Mouse (Mus musculus) megakaryocyte, adult 5-6 weeks (primary cell): ENCODE measurements around the gene Ndst4. TPM values are rescaled to one million over a fixed set of nuclear protein-coding genes. Genes with fewer than 3 reads are reported as not detected.

Source experiments
- ATAC-seq: 2 replicates; pipeline ENCODE4 v1.8.0; 2016; ENCODE audit warnings: mild to moderate bottlenecking, inconsistent platforms; ENCODE audit not compliant: poor library complexity, severe bottlenecking
- total RNA-seq, 2 experiments: library from RNA; stranded (forward) in 1 of 2; stranded (reverse) in 1 of 2; fragments of 153-499, 151-499 nt in 1 of 2; fragments of 221-1000, 200-1000 nt in 1 of 2; gene quantifications; 2 replicates each; pipeline versions ENCODE4 v1.2.3 to v1.2.4; 2015 to 2017

Ndst4 gene
- total RNA-seq (2015) (not detected in 2 replicates), total RNA-seq (2017) (not detected in 2 replicates)

DNA sequence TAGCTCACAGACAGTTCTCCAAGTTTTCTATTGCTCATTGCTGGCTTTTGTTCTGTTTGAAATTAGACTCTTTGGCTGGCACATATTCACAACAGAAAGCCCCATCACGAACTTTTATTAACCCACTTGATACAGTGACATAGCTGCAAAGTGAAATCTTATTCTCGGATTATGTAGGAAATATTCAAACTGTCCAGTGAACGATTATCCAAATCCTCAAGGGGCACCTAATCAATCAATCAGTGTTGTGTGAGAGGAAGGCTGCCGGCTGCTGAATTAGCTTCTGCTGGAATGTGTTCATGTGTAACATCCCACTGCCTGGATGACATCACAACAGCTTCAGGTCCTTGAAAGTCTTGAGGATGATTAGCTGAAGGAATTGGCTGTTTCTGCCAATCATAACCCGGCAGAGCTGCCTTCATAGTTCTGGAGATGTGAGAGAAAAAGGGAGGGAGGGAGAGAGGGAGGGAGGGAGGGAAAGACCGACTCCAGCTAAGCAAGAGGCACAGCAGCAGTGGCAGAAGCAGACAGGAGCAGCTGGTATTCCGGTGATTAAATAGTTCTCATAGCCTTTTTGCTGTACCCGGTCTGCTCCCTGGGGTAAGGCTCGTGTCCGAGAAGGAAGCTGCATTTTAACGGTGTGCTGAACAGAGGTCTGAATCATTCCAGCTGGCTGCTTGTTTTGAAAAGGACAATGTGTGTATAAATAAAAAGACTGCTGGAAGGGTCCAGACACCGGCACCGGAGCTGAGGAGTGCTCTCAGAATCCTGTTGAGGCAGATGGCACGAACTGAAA is at the start of gene Ndst4:
Gene Ndst4, plus strand, starts transcription at position 476 of the 796 bp plus-strand sequence.
- ATAC-seq: no peak

DNA sequence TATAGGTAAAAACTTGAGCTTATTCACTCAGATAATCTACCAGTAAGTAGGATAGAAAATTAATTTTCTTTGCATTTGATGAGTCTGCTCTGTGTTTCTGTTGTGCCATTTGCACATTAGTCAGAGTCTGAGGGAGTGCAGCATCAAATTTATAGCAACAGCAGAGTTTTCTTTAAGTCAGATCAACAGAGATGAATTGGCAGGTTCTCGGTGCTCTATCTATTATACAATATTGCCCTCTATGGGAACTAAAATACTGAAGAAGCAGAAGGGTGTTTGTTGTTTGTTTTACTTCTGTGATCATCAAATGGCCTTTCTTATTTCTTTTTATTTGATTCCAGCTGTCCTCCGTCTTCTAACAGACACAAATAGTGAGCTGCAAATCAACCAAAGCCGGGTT is 6.4 kb upstream of the Ndst4 start:
- ATAC-seq: no peak

DNA sequence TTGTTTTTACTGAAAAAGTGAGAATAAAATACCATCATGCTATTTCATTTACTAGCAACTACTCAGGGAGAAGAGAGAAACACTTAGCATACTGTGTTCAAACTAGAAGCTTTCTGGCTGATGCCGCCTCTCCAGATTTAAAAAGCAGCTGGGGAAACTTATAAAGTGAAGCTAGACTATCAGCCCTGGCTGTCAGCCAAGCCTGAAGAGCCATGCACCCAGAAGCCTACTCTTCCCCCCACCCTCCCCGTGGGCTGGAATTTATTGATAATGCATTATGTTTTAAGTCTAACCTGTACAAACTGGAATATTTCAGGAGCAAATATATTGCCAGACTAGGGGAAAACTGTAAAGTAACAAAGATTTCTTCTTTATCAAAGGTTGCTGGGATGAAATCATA is 2.6 kb downstream of the Ndst4 start:
- ATAC-seq: no peak

DNA sequence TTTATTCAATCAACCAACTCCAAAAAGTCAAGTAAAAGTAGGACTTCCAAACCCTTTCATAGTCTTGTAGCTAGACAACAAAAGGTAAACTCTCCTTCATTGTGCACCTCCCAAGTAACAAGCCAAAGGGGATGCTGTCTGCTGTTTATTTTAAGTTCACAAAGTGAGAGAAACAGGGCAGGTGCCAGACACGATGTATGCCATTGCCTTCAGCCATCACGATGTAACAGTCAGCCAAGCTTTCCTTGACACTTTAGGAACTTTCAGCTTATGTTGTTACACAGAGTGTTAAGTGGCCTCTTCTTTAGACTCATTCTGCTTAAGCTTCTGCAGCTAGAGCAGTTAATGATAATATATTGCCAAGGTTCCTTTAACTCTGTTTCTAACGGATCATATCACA is 3.1 kb downstream of the Ndst4 start:
- ATAC-seq: no peak

DNA sequence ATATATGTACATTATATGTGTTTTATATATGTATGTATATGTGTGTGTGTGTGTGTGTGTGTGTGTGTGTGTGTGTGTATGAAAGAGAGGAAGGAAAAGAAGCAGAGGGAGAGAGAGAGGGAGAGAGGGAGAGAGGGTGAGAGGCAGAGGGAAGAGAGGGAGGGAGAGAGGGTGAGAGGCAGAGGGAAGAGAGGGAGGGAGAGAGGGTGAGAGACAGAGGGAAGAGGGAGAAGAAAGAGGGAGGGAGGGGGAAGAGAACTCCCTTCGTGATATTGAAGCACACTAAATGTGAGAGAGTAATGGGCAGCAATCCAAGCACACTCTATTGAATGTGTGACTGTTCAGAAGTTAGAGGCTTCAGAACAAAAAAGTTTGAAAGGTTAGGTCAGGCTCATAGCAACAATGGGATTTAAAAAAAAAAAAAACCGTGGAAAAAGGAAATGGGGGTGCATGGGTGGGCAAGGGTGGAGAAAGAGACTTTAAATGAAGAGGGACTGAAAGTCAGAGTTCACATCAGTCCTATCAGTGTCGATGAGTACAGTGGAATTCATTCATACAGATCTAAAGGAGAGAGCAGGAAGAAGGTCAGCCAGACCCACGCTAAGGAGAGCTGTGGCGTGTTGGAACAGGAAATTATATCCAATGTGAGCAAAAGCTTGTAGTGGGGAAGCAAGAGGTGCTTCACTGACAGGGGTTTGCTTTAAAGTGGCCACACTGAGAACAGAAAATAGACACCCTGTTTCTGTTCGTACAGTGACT is 63.2 kb downstream of the Ndst4 start:
- no peak for ATAC-seq

DNA sequence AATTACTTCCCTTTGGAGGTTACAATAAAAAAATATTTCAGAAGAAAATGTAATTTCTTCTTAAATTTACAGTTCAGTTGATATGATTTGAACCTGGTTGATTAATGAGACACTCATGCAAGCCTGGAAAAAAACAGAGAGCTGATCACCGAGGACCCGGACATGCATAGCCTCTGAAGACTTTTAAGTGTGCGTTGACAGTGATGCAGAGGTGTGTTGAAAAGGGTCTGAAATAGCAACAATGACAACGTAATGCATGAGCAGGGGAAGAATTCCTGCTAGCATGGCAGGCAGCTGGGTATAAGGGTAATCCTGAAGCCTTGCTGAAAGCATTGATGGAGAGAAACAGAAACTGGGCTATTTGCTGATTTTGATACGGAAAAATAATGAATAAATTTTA is 106.2 kb downstream of the Ndst4 start:
- no peak for ATAC-seq

DNA sequence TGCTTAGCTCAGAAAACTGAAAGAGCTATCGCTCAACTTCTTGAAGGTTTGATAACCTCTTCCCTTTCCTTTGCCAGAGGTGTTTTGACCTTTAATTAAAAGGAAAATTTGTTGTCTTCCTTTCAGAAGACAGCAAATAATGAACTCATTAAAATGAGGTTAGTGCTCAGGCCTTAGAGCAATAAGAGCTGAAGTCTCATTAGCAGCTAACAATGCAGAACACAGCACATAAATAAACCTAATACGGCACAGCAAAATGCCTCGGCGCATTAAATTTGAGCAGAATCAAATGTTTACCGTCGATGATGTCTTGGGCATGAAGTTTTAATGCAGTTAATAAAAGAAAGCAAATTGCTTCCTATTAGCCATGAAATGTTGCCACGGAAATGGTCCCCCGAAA is 129.5 kb downstream of the Ndst4 start:
- ATAC-seq: no peak

DNA sequence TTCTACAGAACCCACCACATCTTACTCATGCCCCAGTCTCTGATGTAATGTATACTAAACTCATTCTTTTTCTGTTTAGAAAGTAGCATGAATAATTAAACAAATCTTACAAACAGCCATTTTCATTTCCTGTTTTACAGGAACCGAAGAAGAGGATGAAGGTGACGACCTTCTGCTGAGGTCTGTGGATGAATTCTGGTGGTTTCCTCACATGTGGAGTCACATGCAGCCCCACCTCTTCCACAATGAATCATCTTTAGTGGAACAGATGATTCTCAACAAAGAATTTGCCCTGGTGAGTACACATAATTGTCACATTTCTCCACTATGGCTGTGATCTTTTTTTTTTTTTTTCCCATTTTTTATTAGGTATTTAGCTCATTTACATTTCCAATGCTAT is 166.7 kb downstream of the Ndst4 start:
- no peak for ATAC-seq

DNA sequence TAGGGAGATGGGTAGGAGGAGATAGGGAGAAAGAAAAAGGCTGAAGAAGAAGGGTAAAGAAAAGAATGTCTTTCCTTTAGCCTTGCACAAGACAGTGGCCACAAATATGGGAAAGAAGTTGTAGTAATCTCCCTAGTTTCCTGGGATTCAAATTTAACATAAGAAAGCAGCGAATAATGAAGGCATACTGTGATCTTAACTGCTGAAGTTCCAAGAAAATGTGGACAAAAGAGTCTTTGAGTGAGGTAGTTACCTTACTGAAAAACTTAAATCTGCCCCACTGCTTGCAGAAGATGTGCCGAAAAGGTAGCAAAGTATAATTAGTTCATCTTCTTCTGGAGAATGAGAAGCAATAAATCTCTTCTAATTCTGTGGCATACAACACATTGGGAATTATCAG is 228.4 kb downstream of the Ndst4 start:
- no peak for ATAC-seq

DNA sequence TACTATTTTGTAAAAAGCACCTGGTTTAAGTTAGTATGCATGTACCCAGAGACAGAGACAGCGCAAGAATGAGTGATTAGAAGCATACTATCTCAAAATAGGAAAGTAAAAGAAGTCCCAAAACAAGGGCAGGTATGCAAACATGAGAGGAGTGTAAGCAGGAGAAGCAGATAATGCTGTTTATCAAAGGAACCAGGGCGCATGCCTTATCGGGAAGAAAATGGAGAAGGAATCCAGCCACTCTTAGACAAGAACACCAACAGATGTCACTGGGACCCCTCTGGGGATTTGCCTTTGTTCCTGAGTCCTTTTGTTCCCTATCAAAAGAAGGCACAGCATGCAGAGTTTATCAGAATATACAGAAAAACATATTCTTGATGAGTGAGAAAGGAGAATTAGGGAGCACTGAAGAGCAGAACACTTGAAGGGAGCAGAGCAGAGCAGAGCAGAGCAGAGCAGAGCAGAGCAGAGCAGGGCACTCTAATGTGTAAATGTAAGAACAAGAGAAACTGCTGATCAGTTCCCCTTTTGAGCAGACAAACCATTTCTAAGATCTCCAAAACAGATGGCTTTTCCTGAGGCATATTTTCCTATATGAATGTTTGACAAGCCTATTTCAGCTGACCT is 251.2 kb downstream of the Ndst4 start:
- ATAC-seq: no peak

DNA sequence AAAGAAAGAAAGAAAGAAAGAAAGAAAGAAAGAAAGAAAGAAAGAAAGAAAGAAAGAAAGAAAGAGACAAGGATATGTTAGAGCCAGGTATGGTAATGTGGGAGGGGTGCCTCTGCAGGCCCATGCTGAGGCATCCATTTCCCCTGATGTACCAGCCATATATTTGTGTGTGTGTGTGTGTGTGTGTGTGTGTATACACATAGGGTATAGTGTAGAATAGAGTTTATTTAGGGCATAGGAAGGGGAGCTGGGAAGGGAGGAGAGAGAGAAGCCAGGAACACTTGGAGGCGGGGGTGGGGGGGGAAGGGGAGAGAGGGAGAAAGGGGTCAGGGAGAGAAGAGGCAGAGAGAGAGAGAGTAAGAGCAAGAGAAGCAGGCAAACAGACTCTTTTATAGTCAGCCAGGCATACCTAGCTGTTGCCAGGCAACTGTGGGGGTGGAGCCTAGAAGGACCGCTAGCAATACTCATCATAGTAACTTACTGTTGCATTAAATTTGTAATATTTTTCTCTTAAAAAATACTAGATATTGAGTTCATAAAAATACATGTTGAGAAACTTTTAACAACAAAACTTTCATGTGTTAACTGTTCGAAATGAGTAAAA is 256.3 kb downstream of the Ndst4 start:
- no peak for ATAC-seq

DNA sequence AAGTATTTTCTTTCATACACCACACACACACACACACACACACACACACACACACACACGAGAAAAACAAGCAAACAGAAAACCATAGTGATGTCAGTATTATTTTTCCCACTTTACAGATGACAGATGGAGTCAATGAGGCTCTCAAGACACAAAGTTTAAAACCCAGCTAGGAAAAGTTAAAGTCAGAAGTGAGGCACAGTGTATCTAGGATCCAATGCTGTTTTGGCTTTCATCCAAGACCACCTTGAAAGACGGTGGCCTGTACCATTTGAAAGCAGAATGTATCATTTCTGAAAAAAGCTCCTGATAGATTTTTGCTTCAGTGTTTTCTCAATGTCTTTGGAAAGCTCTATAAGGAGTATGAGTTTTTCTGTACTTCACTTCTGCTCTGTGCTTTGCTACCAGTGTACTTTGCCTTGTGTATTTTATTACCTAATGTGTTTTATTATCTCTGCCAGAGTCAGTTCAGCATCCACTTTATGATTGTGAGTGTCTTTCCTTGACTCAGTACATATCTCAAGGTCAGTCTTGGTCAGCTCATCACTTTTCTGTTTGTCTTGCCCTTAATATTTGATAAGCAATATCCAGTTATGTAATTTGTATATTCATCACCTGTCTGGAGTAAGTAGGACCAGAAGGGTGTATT is 257.1 kb downstream of the Ndst4 start:
- no peak for ATAC-seq

DNA sequence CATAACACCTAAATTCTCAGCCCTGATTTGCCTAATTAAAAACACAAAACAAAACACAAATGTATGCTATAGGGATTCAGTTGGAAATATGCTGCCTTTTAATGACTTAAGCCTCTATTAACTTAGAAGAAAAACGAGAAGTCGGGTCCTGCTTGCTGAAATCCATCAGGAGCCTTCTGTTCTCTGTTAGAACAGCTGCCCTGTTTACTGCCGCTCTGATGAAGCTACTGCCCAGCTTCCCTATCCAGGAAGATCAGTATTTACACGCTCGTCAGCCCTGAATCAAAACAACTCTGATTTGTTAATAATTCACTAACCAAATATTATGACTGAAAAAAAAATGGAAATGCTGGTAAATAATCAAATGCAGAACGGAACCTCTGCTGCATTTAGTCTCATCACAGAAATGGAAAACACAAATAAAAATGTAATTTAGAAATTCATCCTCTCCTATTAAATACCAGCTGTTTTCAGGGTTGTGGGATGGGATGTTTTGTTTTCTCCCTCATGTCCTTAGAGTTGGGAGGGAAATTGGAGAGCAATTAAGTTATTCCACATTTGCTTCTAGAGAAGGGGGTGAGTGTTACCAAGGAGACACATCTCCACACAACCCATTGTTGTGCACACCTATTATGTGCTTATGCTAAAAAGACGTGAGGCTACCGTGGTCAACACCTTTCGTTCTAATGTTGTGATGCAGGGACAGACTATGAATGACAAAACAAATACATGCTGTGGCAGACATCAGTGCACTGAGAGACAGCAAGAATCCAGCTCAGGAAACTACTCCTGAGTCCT is 270.3 kb downstream of the Ndst4 start:
- no peak for ATAC-seq

DNA sequence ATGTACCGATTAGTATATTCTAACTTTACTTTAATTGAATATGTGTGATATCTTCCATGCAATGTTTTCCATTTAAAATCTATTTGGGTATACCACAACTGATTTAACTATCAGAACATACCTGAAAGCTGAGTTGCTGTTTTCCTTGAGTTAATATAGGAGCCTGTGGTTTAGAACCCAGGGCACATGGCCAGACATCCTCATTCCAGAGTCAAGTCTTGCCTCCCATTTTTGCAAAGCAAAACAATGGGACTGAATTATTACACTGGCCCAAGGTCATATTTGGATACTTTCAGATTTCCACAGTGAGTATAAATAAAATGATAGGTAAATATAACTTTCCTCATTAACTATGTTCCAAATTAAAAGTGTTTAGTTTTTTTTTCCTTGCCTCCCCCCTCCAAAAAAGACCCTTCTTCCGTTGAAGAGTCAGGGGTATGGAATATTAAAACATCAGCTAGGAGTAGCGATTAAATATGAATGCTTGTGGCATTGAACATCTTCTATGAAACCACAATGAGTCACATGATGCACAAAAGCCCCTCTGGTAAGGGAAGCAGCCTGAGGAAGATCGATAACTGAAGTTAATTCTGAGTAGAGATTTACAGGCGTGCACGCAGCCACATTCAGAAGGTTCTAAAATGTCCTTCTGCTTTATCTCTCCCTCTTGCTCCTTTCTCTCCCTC is 271.5 kb downstream of the Ndst4 start:
- ATAC-seq: no peak

DNA sequence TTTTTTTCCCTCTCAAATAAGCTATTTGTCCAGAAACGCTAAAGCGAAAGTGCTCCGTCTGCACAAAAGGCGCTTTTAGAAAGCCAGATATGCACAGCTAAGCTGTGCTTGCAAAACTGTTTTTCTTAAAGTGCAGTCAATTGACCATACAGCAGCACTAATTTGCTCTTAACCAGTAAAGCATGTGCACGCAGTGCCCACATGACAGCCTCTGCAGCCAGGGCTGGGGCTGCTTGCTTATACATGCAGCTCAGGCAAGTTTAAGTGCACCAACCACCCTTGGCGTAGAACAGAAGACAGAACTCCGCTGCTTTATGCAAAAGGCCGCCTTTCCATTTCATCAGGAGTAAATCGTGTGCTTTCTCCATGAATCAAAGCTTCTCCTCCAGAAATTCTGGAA is 275.0 kb downstream of the Ndst4 start:
- no peak for ATAC-seq

DNA sequence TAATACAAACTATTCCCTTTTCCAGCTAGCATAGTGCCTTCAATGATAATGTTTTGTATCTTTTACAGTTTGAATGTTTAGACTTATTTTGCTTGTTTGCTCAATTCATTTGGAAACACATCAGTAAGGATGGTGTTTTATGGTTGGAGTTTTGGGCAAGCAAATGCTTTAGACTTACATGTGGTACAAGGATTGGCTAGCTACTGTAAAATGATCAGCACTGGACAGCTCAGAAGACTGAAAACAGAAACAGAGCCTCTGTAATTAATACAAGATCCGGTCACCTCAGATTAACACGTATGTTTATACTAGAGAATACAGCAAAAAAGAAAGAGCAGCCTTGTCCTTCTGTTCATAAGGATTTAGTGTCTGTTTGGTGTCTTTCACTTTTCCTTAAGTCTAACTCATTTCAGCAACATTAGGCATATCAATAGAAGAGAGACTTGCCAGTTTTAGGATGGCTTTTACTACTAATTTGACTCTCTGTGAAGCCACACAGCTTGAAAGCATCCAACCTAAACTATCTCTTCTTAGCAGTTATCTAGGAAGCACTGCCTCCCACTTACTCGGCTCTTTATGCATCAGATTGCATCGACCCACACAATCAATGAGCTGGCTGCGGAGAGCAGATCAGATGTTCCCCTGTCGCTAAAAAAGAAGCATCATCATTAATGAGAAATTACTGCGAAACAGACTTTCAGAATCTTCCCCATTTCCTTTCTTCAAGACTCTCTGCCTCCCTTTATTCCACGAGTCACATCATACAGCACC is 279.8 kb downstream of the Ndst4 start:
- ATAC-seq: no peak

DNA sequence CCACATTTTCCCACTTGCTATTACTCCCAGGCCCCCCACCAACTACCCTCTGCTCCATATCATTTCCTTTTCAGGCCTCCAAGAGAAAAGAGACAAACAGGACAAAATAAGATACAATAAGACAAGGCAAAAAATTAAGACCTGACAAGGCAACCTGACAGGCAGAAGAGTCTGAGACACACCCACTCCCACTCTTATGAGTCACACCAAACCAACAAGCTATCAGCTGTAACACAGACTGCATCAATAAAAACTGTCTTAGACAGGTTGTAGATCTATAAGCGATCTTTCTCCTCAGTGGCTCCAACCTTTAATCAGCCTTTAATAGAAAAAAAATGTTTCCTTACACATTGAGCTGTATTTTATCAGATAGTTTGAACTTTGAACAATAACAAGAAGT is 280.7 kb downstream of the Ndst4 start:
- no peak for ATAC-seq

DNA sequence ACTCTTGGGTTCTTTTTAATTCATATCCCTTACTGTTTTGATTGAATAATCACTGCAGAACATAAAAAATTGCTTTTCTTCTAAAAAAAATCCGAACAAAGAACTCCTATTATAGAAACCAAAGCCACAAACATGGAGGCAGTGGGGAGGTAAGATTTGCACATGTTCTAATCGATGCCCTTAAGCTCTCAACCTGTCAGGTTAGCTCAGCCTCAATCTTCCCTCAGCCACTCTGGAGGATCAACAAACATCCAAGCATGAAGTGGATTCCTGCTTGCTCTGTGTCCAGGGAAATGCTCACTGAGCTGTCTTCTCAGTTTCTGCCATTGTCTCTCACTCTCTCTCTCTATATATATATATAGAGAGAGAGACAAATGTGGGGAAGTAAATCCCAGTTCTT is 283.7 kb downstream of the Ndst4 start:
- no peak for ATAC-seq

DNA sequence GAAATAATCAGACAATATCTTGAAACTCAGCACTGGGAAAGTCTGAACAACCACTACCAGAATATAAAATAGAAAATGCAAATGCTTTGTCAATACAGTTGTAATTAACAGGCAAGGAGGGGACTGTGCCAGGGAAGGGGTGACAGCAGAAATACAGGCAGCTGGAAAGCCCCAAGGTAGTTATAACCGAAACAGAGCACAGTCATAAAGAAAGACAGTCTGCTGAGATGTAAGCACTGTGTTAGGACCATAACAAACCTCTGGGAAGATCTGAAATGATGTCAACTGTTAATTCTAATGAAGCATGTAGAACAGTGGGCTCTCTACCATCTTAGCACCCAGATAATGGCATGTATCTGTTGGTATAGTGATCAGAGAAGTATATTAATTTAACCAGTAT is 287.1 kb downstream of the Ndst4 start:
- ATAC-seq: no peak
